Mouse (Mus musculus) gastrocnemius, postnatal 14 days (tissue): ENCODE data around the gene Zfp790. TPM values are rescaled to one million over a fixed set of nuclear protein-coding genes. Genes with fewer than 3 reads are reported as not detected.
A peak's percentile ranks its signal among the peaks of the same experiment; 100 is the strongest.

Experiments used
- DNase-seq: peaks from one replicate; pipeline ENCODE4 v3.0.0; 2021; ENCODE audit warnings: mixed read lengths
- intact Hi-C: fragments of 180-260 bp; cut with DNase I; formaldehyde crosslinking; loops from one replicate; pipeline ENCODE4 v1.15.1; 2025; ENCODE audit warnings: low total_unique reads
- long read RNA-seq, 2 experiments: library from polyadenylated mRNA; stranded (forward); transcript quantifications; one replicate each; pipeline ENCODE4 v2.0.0; 2021
- total RNA-seq, 2 experiments: library from RNA; stranded (reverse); gene quantifications; 2 replicates each; pipeline ENCODE4 v1.2.3; 2021

Gene Zfp790
- 1 to 10 TPM; 9.1 to 9.7 TPM for total RNA-seq
- long read RNA-seq, experiment 1, partial matches to known transcripts: 0 of 2 reads
- long read RNA-seq, experiment 1, other reads (novel, unspliced or antisense): 2 of 2 reads
- long read RNA-seq, experiment 2, transcript Zfp790-201 (5 exons, 3,376 nt): major isoform, 7 of 12 reads
- long read RNA-seq, experiment 2, partial matches to known transcripts: 0 of 12 reads
- long read RNA-seq, experiment 2, other reads (novel, unspliced or antisense): 3 of 12 reads

DNA sequence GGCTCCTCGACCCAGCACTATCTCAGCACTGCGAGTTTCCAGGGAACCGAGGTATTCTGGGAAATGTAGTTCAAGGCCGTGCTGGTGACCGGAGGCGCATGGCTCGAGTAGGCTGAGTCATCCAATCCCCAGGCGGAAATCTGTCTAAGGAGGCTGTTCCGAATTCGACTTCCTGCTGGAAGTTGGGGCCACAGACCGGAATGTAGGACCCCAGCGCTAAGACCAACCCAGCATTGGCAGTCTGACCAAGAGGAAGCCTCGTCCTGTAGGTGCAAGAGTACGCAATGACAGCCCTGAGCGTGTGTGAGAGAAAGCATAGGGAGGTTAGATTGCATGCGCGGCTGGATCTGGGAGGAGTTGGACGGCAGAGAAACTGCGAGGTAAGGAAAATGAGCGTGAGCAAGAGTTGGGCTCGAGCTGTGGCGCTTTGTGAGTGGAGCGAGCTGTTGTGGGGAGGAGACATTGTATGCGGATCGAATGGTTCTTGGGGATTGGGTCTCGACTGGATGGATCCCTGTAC lies at the start of gene Zfp790:
Gene Zfp790 (plus strand): TSS at position 205 of the 520 bp plus-strand sequence.
- DNase-seq: peak; percentile 86
- intact Hi-C loops: no loop called here

DNA sequence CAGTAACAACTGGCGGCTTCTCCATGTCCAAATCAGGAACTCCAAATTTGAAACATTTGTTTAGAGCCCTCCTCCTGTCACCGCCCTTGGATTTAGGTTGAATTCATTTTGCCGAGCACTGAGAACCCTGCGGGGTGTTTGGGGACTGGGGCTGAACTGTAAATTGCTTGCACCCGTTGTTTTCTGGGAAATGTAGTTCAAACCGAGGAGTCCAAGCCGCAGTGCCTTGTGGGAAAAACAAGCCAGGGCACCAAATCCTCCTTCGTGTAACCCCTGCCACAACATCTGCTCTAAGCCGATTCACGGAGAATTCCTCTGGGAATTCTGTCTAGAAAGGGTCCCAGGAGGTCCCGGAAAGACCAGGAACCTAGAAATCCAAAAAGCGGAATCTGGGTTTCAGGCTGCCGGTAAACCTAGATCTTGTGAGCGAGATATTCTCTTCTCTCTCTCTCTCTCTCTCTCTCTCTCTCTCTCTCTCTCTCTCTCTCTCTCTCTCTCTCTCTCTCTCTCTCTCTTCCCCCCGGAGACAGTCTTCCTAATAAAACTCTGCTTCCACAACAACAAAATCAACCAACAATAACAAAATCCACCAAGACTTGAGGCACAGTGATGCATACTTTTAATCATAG lies 48.7 kb upstream of the Zfp790 start:
- DNase-seq: peak; percentile 77
- intact Hi-C loops: no loop called here

DNA sequence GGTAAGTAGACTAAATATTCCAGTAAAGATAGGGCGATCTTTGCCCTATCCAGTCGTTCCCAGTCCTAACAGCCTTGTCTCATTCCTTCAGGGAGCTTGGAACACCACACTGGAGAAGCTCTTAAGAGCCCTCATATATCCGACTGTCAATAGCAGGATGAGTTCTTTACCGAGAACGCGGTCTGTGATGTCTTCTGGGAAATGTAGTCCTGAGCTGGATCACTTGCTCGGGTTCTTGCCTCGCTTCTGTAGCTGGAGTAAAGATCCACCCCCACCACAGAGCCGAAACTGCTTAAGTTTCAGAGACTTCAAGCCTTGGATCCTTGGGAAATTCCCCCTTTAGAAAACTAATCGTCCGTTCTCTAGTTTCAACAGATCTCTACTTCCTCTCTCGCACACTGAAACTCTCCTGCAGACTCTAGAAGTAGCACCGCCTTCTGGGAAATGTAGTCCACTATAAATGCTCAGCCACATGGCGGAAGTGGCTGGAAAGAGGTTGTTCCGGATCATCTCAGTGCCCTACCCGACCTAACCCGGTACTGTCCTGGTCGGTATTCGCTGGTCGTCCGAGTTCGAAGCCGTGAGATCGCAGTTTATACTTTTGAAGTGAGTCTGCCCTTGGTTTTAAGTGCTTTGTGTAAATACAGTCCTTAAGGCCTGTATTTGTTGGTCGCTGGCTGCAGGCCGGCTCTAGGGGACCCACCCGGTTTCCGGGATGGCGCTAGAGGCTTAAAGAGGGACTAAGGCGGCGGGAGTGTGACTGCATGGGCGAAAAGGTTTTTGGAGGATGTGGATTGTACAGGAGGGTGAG lies 47.6 kb upstream of the Zfp790 start, which contains the start of gene Zfp84:
Gene Zfp84 (plus strand): TSS at position 463 of the 811 bp plus-strand sequence.
- intact Hi-C loops: no loop called here
- peak; percentile 81 for DNase-seq

DNA sequence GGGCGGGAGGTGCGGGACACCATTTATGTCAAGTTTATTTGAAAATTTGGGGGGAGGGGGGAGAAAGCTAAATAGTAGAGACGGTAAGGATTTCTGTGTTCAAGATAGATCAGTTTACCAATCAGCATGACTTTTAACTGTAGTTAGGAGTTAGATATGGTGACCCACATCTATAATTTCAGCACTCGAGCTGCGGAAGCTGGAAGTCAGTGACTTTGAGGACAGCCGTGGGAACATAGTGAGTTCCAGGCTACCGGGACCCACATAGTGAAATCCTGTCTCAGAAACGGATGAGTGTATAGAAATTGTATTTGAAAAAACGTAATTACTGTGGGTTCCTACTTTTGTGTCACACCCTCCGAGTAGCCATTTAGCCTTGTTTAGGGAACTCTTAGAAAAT lies 46.9 kb upstream of the Zfp790 start:
- no peak for DNase-seq
- intact Hi-C loops: no loop called here

DNA sequence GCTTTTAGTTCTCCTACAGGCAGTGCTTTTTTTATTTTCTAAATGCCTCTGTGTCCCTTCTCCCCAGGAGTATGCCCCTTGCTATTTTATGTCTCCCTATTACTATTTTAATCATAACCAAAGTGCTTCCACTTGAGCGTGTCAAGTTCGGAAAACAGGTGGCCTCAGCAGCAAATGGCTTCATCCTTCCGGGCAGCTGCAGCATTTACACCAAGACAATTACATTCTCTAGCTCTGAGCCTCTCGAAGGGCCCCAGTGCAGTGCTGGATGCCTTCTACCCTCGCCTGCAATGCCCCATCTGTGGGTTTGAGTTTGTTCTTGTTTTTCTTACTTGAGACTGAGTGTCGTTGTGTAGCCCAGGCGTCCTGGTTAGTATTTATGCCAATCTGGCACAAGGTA lies 42.4 kb upstream of the Zfp790 start:
- intact Hi-C loops: no loop called here
- DNase-seq: no peak

DNA sequence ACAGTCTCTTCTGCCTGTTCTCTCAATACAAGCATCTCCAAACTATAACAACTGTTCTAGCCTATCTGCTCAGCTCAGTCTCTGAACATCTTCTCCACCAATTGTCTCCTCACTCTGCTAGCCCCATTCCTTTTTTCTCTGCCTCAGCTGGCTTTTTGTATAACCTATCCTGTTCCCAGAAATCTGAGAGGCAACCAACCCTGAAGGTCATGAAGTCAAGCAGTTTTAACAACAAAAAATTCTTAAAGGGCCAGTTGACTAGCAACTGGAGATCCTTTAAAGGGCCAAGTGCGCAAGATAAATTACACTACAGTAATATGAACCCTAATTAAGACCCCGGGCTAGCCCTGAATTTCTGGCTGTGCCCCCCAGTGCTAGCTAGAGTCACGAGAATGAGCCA lies 41.5 kb upstream of the Zfp790 start:
- no peak for DNase-seq
- intact Hi-C loops: no loop called here

DNA sequence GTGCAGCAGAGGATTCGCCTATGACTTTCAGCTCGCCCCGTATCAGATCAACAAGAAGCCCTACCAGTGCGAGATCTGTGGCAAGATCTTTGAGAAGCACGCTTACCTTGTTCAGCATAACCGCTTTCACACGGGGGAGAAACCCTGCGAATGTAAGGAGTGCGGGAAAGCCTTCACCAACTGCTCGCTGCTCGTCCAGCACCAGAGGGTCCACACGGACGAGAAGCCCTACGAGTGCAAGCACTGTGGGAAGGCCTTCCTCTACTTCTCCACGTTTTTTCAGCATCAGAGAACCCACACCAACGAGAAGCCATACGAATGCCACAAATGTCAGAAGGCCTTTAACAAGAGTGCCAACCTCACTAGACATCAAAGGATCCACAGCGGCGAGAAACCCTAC lies 39.3 kb upstream of the Zfp790 start:
- DNase-seq: no peak
- intact Hi-C loops: no loop called here

DNA sequence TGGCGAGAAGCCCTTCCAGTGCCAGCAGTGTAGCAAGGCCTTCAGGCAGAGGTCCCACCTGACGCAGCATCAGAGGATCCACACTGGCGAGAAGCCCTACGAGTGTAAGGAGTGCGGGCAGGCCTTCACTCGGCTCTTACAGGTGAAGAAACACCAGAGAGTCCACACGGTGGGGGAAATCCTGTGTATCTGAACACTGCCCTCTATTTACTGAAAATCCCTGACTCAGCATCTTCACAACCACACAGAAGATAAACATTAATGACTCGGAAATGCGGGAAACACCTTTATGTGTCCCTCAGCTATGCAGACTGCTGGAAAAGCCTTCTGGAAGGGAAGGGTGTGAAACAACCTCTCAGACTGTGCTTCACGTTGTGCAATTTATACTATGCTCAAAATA lies 38.5 kb upstream of the Zfp790 start:
- no peak for DNase-seq
- intact Hi-C loops: no loop called here

DNA sequence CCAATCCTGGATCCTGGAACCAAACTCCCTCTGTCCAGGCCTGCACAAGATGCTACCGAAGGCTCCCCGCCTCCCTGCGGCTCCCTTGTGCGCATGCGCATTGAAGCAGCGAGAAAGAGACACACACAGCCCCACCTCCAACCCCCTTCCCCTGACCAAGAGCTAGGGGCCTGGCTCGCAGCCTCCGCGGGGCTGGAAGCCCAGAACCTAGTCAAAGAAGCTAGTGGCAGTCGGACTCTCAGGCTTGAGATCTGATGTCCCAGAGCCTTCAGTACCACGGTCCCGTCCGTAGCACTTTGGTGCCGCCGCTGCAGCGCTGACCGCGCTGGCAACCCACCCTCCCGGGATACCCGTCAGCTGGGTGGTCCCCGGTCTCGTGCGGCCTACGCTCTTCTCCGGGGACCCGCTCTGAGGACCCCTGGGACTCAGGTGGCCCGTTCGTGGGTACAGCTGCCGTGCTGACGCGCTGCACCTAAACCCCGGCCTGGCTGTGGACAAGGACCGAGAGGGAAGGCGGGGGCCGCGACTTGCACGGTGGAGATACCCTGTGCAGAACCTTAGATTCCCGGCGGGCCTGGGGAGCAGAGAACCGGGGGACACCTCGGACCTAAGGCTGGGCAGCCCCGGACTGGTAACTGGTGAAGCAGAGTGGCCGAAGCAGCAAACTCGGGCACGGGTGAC lies 31.9 kb upstream of the Zfp790 start, which contains the start of gene Zfp30:
Gene Zfp30 (plus strand): TSS at position 128 of the 681 bp plus-strand sequence.
- DNase-seq: peak; percentile 89
- intact Hi-C loops: no loop called here

DNA sequence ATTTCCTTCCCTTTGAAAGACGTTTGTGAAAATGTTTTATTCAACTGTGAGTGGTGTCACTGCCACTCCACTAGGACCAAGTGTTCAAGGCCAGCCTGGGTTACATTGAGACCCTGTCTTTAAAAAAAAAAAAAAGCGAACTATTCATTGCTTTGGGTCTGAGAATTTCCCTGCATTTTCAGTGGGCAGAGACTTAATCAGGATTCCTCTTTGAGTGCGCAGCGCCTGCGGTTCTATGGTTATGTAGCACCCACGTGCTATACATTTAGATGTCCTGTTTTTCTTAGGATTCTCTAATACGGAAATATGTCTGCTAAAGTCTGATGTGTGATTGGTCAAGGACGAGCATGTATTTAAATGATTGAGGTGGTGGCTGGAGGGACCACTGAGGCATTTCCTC lies 30.9 kb upstream of the Zfp790 start:
- DNase-seq: no peak
- intact Hi-C loops: no loop called here

DNA sequence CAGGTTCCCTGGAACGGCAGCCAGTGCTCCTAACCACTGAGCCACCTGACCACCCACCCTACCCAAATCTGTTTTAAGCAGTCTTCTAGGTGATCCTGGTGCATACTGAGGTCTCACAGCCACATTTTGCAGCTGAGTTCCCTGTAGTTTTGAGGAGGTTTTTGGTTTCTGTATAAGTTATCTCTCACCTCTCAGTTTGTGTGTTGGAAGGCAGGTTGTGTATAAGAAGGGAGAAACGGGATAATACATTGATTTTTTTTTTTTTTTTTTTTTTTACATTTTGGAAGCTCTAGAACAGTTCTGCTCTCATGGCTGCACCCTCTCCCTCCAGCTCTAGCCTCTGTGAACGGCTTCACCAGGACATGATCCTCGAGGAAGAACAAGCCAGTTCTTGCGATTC lies 30.0 kb upstream of the Zfp790 start:
- no peak for DNase-seq
- intact Hi-C loops: no loop called here

DNA sequence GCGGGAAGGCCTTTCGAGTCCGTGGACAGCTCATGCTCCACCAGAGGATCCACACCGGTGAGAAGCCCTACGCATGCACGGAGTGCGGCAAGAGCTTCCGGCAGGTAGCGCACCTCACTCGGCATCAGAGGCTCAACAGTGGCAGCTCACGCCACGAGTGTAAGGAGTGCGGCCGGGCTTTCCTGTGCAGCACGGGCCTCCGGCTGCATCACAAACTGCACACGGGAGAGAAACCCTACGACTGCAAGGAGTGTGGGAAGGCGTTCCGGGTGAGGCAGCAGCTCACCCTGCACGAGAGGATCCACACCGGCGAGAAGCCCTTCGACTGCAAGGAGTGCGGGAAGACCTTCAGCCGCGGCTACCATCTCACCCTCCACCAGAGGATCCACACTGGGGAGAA lies 23.0 kb upstream of the Zfp790 start:
- intact Hi-C loops: no loop called here

DNA sequence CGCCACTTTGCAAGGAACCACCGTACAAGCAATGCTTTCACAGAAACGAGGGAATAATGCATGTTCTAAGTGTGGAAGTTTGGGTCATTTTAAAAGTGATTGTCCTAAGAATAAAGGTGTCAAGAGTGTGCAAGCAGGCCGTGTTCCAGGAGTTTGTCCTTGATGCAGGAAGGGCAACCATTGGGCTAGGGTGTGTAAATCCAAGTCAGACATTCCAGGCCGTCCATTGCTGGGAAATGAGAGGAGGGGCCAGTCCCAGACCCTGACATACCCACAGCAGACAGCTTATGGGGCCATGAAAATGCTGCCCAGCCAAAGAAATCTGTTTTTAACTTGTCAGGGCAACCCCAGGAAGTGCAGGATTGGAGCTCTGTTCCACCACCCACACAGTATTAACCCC lies 8.9 kb upstream of the Zfp790 start:
- intact Hi-C loops: no loop called here
- no peak for DNase-seq

More for the DNA sequence above, 23.0 kb upstream of the Zfp790 start:
- no peak for DNase-seq

DNA sequence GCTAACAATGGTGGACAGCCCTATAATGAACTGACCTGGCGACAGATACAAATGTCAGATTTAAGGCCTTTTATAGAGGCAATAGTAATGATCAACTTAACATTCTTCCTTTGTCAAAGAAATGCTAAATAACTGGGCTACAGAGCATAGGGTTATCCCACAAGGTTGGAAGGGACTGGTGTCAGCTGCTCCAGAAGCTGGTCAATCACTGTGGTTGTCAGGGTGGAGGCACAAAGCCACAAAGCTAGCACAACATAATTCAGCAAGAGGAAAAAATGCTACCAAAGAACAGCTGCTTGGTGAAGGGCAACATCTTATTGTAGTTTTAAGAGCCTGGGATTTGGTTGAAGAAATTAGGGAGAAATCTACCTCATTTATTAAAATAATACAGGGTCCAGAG lies 3.7 kb upstream of the Zfp790 start:
- intact Hi-C loops: no loop called here
- DNase-seq: no peak

DNA sequence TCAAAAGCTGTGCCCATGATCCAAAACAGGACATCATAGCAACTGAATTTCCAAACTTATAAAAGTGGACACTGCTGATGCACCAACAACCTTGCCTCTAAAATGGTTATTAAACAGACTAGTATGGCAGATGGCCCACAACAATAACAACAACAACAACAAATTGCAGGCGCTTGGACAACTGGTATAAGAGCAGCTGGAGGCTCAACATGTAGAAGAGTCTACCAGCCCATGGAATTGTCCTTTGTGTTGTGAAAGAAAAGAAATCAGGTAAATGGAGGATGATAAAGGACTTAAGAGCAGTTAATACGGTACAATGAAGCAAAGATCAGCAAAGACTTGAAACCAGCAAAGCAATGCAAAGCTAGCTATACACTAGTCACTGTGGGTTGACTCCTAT lies 1.5 kb upstream of the Zfp790 start:
- intact Hi-C loops: no loop called here

DNA sequence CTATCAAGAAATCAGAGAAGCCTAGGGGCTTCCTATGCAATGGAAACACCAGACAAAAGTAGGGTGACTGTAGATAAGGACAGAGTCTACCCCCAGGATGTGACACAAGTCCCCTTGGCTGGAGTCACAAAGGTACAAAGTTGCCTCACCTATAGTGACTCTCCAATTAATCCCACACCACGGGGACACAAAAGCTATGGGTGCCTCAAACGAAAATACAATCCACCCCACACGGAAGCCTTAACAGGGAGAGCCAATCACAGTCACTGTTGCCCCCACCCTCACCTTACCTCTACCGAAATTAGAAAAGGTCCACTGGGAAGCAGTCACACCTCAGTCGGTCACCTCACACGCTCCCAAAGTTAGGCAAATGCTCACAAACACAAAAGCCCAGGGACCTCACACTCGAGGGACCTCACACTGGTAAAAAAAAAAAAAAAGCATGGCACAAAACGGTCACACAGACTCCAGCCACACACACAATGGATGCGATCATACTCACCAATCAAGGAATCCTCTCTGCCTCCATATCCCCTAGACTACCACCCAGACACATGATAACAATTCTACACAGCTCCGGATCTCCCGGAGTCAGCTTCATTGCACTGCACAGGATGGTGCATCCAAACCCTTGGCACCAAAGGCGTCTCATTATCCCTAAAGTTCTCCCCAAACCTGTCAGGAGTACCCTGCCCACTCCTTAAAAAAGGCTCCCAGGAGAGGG lies 691 bp upstream of the Zfp790 start:
- no peak for DNase-seq
- intact Hi-C loops: no loop called here

More for the DNA sequence above, 1.5 kb upstream of the Zfp790 start:
- no peak for DNase-seq

DNA sequence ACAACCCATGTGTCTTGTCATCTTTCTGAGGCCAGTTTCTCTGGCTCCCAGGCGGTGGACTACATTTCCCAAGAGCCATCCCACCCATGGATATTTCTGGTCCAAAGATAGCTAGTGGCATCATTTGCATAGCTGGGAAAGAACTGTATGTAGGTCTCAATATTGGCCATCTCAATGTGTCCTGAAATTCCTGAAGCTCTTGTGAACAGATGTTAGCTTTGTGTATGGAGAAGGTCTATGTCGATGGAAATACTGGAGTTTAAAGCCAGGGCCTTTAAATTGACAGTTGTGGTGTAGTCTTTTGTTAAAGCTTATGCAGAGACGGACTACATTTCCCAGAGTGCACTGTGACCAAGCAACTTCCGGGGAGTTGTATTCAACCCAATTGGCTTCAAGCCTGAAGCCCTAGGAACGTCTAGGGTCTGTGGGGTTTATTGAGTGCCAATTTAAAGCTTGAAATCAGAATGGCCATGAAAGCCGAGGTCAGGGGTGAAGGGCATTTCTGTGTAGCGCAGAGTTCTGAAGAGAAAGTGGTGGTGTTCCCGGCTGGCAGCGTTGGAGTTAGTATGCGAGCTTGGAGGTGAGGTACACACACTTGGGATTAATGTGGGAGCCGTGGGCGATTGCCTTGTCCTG lies 2.8 kb downstream of the Zfp790 start:
- DNase-seq: peak; percentile 58
- intact Hi-C loops: no loop called here

DNA sequence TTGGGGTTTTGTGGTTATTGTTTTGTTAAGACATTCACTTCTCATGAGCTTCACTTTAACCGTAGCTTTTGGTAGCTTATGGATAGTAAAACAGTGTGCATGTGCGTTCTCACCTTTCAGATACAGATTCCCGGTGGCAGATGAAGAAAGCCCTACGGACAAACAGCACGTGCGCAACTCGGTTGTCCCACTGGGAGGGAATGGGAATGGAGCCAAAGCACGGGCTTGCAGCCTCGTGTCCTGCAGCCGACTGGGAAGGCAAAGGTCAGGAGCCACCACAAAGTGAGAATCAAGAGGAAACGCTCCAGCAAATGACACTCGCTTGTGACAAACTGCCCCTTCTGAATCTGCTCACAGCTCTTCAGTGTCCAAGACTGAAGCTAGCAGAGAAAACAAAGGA lies 12.1 kb downstream of the Zfp790 start:
- intact Hi-C loops: no loop called here
- DNase-seq: no peak

DNA sequence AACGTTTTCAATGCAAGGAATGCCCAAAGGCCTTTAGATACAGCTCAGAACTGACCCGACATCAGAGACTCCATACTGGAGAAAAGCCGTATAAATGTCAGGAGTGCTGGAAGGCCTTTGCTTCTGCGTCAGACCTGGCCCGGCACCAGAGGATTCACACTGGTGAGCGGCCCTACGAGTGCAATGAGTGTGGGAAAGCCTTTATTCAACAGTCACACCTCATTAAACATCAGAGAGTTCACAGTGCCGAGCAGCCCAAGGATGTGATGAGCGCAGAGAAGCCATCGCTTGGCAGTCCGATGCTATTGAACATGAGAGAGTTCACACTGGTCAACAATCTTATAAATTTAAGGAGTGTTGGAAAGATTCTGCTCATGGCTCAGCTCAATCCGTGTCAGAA lies 13.9 kb downstream of the Zfp790 start:
- intact Hi-C loops: no loop called here

More for the DNA sequence above, 13.9 kb downstream of the Zfp790 start:
- no peak for DNase-seq
